Mouse (Mus musculus) cerebellum, postnatal 10 days (tissue): ENCODE measurements around the gene 2810408A11Rik.
A peak's percentile ranks its signal among the peaks of the same experiment; 100 is the strongest.
"Not testable (repeated sequence)": the region's sequence is repeated elsewhere in the genome, so short reads cannot be mapped to it uniquely, and the experiment has no call there.

Experiments
- DNase-seq, 2 experiments: peaks; one replicate each; pipeline ENCODE4 v3.0.0; 2021; ENCODE audit warnings: mixed read lengths in 2 of 2

2810408A11Rik gene

GRCm38 (mm10) chr11:69880506-69880852 is 20.3 kb downstream of the 2810408A11Rik start:
- DNase-seq = peak; percentile 77 to 81

DNA sequence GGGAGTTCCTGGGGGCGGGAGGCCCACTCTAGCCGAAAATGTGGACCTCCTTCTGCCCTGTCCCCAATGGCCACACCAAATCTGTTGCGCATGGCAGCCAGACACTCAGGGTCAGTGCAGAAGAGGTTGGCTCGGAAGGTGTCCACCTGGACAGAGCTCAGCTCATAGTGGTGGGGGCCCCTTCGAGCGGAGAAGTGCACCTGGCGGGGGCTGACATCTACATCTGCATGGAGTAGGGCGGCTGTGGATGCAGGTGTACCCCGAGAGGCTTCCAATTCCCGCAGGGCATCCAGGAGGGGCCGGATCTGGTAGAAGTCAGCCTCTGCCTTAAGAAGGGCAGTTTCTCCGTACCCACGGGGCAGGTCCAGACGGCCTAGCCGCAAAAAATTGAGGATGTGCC is 21.1 kb downstream of the 2810408A11Rik start:
- DNase-seq = peak in 1 of 2 experiments; percentile 18

- no peak for DNase-seq
Measured at GRCm38 (mm10) chr11:69878952-69879351, 21.8 kb downstream of the 2810408A11Rik start.

DNA sequence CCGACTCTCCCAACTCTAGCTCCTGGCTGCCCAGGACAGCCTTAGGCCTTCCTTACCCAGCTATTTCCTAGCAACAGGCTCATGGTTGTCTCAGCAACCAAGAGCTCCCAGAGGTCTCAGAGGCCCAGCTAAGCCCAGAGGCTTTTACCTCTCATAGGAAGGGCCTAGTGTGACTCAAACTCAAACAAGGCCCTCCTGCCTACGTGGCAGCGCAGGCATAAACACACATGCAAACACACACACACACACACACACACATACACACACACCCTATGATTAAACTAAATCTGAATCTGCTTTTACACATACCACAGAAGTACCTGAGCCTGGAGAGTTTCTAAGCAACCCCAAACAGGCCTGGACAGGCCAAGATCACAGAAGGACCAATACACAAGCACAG is 22.4 kb downstream of the 2810408A11Rik start:
- DNase-seq = no peak

DNA sequence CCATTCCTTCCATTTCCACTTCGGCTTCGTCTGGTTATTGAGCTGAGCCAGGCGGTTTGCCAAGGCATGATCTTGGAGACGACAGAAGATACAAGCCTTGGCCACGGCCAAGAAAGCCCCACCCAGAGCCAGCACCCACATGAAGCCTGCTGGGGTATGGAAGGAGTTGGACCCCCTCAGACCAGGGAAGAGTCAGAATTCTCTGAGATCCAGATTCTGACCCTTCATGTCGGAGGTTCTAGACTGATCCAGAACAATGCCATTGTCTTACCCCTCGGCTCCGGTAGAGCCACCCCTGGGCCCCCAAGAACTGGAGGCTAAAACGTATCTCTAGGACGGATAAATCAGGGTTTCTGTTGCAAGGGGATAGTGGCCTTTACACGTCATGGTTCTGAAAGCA is 22.9 kb downstream of the 2810408A11Rik start, which contains the start of gene Tmem95:
TSS of gene Tmem95 (minus strand) at position 141 of the 400 bp plus-strand sequence.
- DNase-seq = peak in 1 of 2 experiments; percentile 34

GRCm38 (mm10) chr11:69876867-69877266 is 23.9 kb downstream of the 2810408A11Rik start:
- peak; percentile 93 to 95 for DNase-seq

DNA sequence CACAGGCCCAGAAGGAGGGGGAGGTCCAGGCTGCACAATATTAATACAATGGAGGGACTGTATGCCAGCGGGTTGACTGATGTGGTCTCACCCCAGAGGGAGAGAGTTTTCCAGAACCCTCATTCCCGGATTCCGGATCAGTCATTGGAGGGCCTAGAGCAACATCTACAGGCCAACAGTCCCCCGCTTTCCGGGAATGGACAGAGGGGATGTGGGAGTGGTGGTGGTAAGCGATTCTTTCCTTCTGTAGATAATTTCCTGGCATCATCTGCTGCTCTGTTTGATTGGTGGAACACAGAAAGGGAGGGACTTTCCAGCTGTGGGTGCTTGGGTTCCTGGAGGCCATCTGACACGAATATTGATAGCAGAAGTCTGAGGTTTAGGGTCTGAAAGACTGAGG is 24.6 kb downstream of the 2810408A11Rik start:
- no peak for DNase-seq

DNA sequence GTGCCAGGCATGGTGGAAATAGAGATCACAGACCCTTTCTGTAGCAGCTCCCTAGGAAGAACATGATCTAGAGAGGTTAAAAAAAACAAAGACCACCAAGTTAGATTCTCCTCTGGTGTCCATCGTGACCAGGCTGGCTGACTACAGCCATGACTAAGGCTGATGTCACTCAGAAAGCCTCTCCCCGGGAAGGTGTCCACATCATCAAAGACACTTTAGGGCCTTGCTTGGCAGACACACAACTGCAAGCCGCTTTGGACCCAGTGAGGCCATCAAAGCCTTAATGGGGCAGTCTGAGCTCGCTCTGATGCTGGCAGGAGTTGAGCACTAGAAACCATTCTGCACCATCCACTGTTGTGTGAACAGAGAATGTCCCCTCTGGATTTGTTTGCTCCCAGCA is 28.3 kb downstream of the 2810408A11Rik start:
- DNase-seq = no peak

DNA sequence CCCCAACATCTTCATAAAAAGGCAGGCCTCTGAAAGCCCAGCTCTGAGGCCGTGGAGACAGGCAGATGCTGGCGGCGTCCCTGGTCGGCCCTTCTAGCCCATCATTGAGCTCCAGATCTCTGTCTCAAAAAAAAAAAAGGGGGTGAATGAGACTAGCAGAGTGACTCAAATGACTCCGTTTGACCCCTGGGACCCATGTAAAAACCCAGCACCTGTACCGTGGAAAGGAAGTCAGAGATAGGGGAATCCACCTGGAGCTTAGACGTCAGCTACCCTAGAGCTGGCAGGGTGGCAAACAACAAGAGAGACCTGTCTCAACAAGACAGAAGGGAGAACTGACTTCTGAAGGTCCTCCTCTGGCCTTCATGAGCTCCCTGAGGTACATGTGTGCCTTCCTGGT is 29.0 kb downstream of the 2810408A11Rik start:
- no peak for DNase-seq

DNA sequence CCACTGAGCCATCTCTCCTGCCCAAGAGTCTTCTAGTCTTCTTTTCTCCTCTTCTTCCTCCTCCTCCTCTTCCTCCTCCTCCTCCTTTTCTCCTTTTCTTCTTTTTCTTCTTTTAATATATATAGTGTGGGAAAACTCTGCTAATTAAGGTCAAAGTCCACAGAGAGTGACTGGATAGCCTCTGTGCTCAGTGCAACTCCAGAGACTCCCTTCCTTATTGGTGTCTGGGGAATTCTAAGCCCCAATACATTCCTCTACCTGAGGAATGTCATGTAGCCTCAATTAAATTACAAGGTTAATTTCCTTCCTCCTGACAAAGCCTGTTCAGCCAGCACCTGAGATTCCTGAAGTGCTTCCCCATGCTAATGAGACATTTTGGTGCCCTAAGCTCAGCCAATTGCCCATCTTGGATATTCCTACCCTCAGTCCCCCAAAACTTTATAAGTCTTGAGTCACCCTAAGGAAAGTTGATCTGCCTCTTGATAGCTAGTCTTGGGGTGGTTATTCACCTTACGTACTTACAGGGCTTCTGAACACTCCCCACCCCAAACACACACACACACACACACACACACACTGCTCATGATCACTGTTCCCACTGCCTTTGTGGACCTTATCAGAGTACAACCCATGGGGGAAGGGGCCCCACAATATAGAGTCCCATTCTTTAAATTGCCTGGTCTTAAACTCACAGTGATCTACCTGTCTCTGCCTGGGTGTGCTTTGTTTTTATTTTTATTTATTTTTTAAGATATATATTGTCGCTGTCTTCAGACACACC is 30.3 kb downstream of the 2810408A11Rik start:
- no peak for DNase-seq

DNA sequence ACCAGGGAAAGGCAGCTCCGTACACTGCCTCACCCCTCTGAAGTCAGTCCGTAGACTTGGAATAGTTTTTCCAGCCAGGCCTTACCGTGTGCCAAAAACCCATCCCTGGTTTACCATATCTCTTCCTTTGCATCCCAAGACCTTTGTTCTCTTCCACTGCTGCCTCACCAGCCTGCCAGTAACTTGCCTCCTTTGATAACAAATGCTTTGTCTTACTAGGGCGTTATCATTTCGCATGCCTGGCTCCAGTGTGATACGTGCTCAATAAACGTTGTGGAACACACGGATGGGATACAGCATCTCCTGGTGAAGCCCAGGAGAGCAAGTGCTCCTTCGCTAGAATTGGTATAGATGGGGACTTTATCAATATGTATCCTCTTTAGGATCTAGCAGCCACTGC is 33.5 kb downstream of the 2810408A11Rik start:
- DNase-seq = no peak

DNA sequence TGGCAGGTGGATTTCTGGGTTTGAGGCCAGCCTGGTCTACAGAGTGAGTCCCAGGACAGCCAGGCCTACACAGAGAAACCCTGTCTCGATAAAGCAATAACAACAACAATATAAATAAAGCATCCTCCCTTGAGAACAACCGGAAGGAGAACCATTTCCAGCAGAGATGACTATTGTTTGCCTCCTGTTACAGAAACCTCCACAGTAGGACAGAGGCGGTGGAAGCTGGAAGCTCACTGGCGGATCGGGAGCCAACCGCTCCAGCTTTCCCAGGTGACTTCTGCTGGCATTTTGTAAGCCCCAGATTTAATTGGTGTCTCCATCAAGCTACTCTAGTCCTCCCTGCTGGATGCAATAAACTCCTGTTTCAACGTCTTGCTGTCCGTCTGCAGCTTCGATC is 35.2 kb downstream of the 2810408A11Rik start:
- DNase-seq = no peak

DNA sequence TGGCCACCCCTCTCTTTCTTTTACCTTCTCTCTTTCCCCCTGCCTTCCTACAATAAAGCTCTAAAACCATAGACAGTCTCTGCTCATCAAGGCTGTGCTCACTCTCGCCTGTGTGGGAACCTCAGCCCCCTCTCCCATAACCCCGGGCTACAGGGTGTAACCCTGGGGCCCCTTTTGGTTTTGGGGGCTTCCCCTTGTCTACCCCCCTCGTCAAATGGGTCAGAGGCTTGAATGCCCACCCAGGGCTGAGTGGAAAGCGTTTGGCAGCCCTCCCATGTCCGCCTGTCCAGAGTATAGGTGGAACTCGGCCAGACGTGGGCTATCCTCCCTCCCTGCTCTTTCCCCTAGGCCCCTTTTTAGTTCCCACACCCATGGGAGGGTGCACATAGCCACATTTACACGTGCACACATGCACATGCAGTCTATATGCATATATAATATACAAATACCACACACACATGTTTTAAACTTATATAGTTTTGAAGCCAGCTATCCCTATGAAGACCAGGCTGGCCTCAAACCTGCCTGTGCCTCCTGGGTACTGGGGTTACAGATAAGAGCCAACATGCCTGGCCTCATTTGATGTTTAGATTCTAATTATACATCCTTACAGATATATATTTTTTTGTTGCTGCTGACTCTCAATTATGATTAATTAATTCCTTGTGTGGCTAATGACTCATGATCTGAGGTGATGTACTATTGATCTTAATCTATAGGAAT is 36.5 kb downstream of the 2810408A11Rik start:
- no peak for DNase-seq

DNA sequence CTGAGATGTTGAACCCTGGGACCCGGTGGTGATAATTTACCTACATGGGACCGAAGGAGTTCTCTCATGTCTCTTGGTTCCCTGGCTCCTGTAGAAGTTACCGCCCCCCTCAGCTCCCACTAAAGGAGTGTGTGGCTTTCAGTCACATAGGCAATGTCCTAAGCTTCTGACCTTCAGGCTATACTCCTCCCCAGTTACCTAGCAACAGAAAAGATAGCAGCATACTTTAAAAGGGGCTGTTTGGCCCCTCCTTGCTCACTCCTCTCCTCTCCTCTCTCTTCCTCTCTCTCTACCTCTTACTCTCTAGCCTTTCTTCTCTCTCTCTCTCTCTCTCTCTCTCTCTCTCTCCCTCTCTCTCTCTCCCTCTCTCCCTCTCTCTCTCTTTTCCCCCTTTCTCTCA is 37.1 kb downstream of the 2810408A11Rik start:
- not testable (repeated sequence) for DNase-seq

- DNase-seq = no peak
Measured at GRCm38 (mm10) chr11:69858113-69858998, 42.4 kb downstream of the 2810408A11Rik start, which contains the start of gene Tnk1. TSS of gene Tnk1 (minus strand) at chr11:69858730.

GRCm38 (mm10) chr11:69855347-69855746 is 45.4 kb downstream of the 2810408A11Rik start:
- peak; percentile 77 to 78 for DNase-seq

- no peak for DNase-seq
Measured at GRCm38 (mm10) chr11:69854680-69855079, 46.1 kb downstream of the 2810408A11Rik start.

DNA sequence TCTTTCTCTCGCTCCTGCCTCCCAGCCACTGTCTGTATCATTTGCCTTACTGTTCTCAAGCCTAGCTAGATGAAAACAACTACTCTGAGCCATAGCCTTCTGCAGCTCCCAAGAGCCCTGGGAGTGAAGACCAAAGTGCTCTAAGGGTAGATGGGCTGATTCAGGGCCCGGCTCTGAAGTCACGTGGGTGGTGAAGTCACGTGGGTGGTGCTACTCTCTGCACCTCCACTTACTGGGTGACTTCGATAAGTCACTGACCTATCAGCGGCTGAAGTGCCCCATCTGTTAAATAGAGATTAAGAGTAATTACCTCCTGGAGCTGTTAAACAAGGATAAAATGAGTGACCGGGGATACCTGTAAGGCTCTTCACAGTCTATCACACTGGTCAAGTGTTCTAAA is 46.8 kb downstream of the 2810408A11Rik start:
- no peak for DNase-seq

GRCm38 (mm10) chr11:69850754-69851153 is 50.0 kb downstream of the 2810408A11Rik start:
- no peak for DNase-seq

DNA sequence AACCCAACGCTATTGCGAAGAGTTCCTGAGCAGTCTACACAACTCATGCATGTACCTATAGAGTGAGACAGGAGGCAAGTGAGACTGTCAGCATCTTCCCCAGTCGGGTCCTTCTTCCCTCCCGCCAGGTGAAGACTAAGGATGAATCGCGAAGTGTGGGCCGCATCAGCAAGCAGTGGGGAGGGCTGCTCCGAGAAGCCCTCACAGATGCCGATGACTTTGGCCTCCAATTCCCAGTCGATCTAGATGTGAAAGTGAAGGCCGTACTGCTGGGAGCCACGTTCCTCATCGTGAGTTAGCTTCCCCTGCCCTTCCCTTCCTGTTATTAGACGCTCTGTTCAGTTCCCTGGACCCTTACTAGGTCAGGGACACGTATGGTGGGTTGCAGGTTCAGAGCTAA is 50.9 kb downstream of the 2810408A11Rik start:
- no peak for DNase-seq

DNA sequence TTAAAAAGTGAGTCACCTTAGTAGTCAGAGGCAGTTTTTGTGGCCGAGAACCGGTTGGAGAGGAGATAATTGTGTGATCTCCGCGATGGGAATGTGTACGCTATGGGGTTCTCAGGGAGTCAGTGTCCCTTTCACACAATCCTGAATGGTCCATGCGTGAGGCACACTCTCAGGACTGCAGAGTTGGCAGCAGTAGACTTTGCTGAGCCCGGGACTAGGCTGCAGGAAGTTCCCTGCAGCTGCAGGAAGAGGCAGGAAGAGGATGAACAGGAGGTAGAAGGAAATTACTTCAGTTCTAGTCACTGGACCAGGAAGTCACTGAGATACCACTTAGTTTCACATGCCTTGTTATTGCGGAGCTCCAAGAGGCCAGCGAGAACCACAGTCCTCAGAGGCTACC is 51.7 kb downstream of the 2810408A11Rik start:
- no peak for DNase-seq

DNA sequence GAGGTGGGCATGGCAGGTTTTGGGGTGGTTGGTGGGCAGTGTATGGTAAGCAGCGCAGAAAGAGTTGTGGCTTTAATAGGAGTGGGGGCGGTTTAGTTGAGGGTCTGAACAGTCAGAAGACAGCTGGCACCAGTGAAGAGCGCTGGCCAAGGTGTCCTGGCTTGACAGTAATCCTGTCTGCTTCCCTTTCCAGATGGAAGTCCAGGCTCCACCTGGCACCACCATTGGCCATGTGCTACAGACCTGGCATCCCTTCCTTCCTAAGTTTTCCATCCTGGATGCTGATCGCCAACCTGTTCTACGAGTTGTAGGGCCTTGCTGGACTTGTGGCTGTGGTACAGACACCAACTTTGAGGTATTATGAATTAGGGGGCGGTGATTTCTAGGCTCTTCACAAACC is 52.8 kb downstream of the 2810408A11Rik start:
- peak; percentile 87 to 88 for DNase-seq
